Mouse (Mus musculus) thymus, postnatal 25 days (tissue): ENCODE measurements around the gene BC048562.

Experiments
- DNase-seq: peaks from one replicate; pipeline ENCODE4 v3.0.0; 2022

The BC048562 gene

DNA sequence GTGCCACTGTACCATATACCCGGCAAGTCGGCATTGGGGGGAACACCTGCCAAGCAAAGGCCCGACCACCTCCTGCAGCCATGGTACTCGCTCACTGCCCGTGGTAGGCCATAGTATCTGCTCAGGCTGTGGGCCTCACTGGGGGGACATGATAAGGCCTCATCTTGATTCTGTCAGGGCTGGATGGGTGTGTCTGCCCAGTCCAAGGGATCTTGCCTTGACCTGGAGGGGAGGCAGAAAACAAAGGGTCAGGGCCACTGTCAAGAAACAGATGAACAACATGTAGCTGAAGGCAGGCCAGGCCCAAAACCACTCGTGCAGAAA lies 14.8 kb downstream of the BC048562 start:
- no peak for DNase-seq

DNA sequence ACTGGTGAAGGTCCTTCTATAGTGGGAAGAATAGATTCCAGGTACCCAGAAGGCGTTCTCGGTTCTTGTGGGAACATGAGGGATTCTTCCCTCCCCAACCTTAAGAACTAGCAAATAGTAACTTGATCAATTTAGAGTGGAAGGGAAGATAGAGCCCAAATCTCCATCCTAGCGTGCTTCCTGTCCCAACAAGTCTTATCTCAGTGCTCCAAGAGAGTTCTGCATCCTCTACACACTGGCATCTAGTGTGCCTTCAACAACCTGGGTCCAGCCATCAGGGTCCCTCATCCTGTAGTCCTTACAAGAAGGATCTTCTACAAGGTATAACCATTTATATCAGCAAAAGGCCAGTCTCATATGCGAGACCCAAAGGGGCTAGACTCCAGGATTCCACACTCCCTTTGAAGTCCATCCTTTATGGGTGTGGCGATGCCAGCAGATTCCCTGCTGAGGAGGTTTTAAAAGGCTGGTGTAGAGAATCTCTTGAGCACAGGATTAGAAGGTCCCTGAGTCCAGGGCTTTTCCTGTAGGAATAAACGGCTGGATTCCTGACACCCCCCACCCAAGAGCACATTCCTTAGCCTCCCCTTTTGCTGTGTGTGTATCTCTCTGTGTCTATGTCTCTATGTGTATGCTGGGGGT lies 15.4 kb downstream of the BC048562 start:
- no peak for DNase-seq

DNA sequence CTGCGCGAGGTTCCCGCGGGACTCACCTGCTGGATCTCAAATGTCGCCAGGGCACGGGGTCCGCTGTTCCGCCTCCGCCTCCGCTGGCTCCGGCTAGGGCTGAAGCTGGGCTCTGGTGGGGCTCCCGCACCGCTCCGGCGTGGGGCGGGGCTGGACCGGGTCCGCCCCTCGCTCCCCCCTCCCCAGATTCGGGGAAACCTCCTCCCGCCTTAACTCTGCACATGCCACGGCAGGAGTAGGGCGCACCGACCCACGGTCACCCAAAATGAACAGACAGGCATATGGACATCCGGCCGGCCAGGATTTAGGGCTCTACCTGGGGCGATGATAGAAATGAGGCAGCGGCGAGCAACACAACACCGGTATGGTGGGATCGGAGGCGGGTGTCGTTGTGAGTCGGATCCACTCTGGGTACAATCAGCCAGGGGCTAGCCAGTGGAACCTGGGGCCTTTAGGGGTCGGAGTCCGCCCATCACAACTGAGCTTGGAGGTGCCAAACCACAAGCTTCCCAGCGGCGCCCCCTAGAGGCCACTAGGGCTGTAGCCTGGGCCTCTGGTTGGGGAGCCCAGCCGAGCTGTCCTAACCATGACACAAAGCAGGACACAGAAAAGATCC lies 16.1 kb downstream of the BC048562 start:
- peak; percentile 84 for DNase-seq

DNA sequence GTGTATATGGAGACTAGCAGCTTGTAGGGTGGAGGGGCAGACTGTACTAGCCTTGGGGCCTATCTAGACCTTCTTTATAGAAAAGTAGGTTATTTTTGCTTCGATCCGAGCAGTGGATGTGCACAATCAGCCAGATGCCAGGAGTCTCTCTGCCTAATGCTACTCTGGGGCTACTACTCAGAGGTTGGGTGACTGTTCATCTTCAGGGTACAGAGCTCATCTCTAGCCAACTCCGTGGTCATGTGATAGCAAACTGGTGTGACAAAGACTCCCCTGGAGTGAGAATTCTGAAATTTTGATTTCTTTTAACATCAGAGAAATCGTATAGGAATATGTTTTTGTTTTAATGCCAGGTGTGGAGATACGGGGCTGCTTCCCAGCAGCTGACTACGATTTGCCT lies 16.6 kb downstream of the BC048562 start:
- no peak for DNase-seq

DNA sequence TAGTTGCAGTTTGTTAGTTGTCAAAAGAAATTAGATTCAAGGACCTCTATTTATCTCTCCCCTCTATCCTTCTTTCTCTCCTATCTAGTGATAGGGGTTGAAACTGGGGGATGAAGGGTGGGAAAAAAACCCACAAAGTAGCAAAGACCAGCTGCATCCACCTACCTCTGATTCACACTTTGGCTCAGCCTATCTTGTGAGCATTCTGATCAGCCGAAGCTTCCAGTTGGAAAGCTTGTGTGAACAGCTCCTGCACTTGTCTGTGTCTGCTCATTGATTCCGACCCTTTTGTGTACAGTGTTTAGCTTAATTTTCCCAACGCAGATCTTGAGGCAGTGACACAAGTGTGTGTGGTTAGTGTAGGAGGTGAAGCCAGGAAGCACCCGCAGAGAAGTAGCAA lies 17.2 kb downstream of the BC048562 start:
- no peak for DNase-seq

- DNase-seq, result no peak
These were observed 18.1 kb downstream of the BC048562 start for GRCm38 (mm10) chr9:108454429-108454828.

- DNase-seq, result no peak
These were observed 19.7 kb downstream of the BC048562 start for GRCm38 (mm10) chr9:108455747-108456571.

DNA sequence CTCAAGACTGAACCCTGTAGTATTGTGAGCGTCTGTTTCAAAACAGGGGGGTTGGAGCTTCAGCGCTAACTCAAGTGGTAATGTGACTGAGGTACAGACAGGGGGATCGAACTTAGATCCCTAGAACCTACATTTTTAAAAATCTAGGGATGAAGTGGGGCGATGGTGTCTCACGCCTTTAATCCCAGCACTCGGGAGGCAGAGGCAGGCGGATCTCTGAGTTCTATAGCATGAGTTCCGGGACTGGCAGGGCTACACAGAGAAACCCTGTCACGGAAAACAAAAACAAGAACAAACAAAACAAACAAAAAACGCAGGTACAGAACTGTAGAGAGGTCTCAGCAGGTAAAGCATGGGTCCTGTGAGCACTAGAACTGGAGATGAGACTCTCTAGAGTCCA lies 20.7 kb downstream of the BC048562 start:
- no peak for DNase-seq

- DNase-seq, result no peak
These were observed 23.6 kb downstream of the BC048562 start for GRCm38 (mm10) chr9:108459939-108460318.

DNA sequence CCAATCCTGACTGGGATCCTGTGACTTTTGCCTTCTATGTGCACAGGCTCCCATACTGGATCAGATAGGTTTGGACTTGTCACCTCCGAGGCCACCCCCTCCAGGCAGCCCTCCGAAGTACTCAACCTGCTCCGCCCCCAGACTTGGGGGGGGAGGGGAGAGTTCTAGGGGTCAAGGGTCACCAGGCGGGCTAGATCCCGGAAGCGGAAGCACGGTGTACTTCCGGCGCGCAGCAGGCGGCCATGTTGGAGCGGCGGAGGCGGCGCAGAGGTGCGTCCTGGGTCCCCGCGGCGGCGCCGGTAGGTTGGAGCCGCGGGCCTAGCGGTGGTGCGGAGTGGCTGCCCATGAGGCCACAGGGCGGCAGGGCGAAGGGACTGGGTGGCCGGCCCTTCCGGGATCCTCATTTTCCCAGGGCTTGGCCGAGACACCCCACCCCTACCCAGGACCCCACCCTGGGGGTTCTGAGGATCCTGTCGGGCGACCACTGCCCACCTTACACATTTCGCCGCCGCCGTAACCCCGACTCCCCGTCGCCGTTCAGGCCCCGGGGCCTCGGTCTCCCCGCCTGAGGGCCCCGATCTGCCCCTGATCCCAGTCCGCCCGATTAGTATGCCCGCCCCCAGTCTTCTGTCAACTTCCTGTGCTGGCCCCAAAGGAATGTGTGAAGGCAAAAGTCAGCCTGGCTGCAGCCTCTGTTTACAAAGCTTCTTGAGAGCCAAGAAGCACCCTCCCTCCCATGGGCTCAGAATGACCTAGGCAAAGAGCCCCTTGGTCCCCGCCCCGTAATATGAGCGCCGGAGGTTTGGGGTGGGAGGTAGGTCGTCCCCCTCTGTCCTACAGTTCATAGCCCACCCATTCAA lies 24.3 kb downstream of the BC048562 start, which contains the start of gene Ccdc71:
TSS of gene Ccdc71 (plus strand) at position 209 of the 860 bp plus-strand sequence.
- peak; percentile 88 for DNase-seq

DNA sequence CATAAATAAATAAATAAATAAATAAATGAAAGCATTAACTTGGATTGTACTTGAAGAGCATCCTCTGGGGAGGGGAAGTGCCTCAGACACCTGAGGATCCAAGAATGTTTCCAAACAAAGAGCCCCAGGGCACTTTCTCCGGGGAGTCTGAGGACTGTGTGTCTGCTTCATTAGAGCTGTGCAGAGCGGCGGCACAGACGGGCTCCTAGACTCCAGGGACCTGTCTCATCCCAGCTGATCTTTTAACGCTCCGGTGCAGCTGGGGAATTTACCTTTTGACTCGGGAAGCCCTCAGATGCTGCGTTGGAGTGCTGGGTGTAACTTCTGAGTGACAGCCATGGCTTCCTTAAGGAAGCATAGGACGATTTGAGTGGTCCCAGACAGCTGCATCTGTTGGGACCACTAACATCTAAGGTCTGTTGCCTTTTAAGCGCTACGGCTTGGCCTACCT lies 24.9 kb downstream of the BC048562 start, which contains the start of gene Klhdc8b:
TSS of gene Klhdc8b (minus strand) at position 401 of the 451 bp plus-strand sequence.
- DNase-seq, result no peak

DNA sequence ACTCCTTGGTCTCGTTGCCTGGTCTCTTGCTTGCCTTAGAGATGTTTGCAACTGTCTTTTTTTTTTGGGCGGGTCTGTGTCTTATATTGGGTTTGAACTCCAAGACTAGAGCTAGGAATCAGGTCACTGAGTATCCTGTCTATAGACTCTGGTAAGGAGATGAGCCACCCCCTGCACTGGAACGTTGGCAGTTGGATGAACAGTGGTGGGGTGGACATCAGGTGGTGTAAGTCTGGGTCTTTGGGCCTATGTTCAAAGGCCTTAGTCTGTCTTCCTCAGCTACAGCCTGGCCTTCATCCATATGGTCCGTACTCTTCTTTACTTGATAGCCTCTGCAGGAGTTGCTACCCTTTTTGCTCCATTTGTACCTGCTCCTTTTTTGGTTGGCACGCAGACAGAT lies 25.4 kb downstream of the BC048562 start:
- DNase-seq, result no peak

DNA sequence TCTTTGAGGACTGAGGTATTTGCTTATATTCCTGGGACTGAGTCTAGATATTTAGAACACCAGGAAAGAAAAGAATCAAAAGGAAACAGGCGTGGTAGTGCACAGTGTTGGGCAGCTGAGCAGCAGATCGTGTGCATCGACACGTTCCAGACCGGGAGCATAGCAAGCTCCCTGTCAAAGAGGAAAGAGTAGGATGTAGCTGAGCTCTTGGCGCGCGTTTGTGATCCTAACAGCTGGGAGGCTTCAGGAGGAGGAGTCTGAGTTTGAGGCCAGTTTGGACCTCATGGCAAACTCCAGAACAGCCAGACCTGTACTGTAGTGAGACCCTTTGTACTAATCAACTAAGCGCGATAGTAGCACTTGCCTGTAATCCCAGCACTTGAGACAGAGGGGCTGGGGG lies 25.9 kb downstream of the BC048562 start:
- DNase-seq, result no peak

DNA sequence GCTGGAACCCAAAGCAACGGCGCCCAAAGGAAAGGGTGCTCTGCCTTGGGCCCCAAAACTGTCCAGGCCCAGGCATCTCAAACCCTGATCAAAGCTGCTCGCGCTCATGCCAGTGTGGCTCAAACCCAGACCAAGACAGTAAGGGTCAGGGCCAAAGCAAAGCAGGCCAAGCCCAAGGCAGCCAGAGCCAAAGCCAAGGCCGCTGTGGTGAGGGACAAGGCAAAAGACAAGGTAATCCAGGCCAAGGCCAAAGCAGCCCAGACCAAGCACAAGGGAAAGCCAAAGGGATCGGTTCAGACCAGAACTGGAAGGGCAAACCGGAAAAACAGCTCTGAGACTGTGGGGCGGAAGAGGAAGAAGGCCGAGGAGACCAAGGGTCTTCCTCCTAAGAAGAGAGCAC lies 27.4 kb downstream of the BC048562 start:
- DNase-seq, result no peak

- DNase-seq, result no peak
These were observed 29.9 kb downstream of the BC048562 start for GRCm38 (mm10) chr9:108466219-108466618.

DNA sequence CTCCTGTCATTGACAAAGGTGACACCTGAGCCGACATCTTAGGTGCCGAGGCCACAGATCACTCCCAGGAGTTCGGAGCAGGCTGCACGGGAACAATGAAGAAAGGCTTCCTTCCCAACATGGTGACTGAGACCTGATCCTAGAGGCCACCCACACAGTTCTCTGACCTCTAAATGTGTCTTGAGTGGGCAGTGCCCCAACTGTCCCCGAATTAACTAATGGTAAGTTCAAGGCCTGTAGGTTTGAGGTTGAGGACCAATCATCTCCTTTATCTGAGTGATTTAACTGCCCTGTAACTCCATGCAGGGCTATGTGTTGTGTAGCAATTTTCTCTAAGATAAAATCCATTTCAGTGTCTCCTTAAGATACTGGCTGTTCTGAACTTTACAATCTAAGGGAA lies 33.1 kb downstream of the BC048562 start:
- no peak for DNase-seq

GRCm38 (mm10) chr9:108469845-108470244 lies 33.6 kb downstream of the BC048562 start:
- no peak for DNase-seq

- DNase-seq, result no peak
These were observed 38.2 kb downstream of the BC048562 start for GRCm38 (mm10) chr9:108474528-108474927.

DNA sequence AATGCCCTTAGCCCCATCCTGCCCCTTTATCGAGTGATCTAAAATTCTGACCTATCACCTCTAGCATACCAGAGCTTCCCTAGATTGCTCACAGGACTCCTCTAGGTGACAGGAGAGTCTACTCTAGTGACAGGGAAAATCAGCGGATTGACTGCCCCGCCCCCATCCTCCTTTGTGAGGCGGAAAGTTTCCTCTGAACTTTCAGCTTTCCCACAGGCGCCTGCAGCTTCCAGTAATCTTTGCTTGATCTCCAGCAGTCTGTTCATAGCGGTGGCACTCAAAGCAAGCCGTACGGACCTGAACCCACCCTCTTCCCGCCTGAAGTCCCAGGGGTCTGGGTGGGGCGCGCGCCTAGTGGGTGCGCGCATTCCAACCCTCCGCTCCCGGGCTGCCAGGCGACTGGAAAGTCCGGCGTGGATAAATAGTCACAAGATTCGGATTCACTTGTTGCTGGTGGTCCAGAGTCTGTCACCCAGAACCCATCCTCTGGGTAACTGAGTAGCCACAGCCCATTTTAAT lies 42.4 kb downstream of the BC048562 start:
- DNase-seq, result peak; percentile 35

GRCm38 (mm10) chr9:108479241-108479640 lies 43.0 kb downstream of the BC048562 start:
- no peak for DNase-seq

- DNase-seq, result no peak
These were observed 43.6 kb downstream of the BC048562 start, which contains the start of gene Lamb2 for GRCm38 (mm10) chr9:108479721-108480351. Gene Lamb2 (plus strand): TSS chr9:108479736.
